Mouse (Mus musculus) neural tube, embryonic 13.5 days (tissue): ENCODE measurements around the gene Osbpl11. TPM values are rescaled to one million over a fixed set of nuclear protein-coding genes. Genes with fewer than 3 reads are reported as not detected.
A peak's percentile ranks its signal among the peaks of the same experiment; 100 is the strongest.
"Not testable (repeated sequence)": the region's sequence is repeated elsewhere in the genome, so short reads cannot be mapped to it uniquely, and the experiment has no call there.

Experiments used
- ATAC-seq: fragments of 200-750 bp; cut with Nextera tagmentation; 2 replicates; pipeline ENCODE4 v1.8.0; 2017; ENCODE audit warnings: low read depth, mild to moderate bottlenecking, moderate TSS enrichment, moderate library complexity
- H3K27ac ChIP-seq: fragments of 300-500 bp; sonication (generic); replicated peaks from 2 replicates; pipeline ENCODE4 v1.5.1; 2015; ENCODE audit warnings: moderate library complexity, mild to moderate bottlenecking, inconsistent platforms
- H3K27me3 ChIP-seq: fragments of 300-500 bp; sonication (generic); 2 replicates; pipeline ENCODE4 v1.6.1; 2015; ENCODE audit warnings: mild to moderate bottlenecking, inconsistent platforms
- H3K36me3 ChIP-seq: fragments of 300-500 bp; sonication (generic); 2 replicates; pipeline ENCODE4 v1.6.1; 2015; ENCODE audit warnings: mild to moderate bottlenecking, inconsistent platforms
- H3K4me1 ChIP-seq: fragments of 300-500 bp; sonication (generic); replicated peaks from 2 replicates; pipeline ENCODE4 v1.6.1; 2015; ENCODE audit warnings: inconsistent platforms
- H3K4me2 ChIP-seq: fragments of 300-500 bp; sonication (generic); 2 replicates; pipeline ENCODE4 v1.6.1; 2015; ENCODE audit warnings: inconsistent platforms, mild to moderate bottlenecking, moderate library complexity
- H3K4me3 ChIP-seq: fragments of 300-500 bp; sonication (generic); 2 replicates; pipeline ENCODE4 v1.5.1; 2015; ENCODE audit warnings: mild to moderate bottlenecking, inconsistent platforms
- H3K9ac ChIP-seq: fragments of 300-500 bp; sonication (generic); 2 replicates; pipeline ENCODE4 v1.6.1; 2015; ENCODE audit warnings: moderate library complexity, mild to moderate bottlenecking, inconsistent platforms
- H3K9me3 ChIP-seq: fragments of 300-500 bp; sonication (generic); 2 replicates; pipeline ENCODE4 v1.6.1; 2016; ENCODE audit warnings: inconsistent platforms
- WGBS: fragments of 180-500 bp; shearing (Covaris S2); methylation state at CpG from one replicate; pipeline ENCODE4 v1.1.7; 2015; 5-methylcytosine and 5-hydroxymethylcytosine counted together
- polyA plus RNA-seq: library from polyadenylated mRNA; unstranded; fragments of >200 nt; fragmentation: Nextera tagmentation; extraction: Ambion mirVana; gene quantifications from 2 replicates; pipeline ENCODE4 v1.2.1, GENCODE M21; 2015

Gene Osbpl11
- polyA plus RNA-seq, 1 experiment from 2014 or later = 18.5 TPM

DNA sequence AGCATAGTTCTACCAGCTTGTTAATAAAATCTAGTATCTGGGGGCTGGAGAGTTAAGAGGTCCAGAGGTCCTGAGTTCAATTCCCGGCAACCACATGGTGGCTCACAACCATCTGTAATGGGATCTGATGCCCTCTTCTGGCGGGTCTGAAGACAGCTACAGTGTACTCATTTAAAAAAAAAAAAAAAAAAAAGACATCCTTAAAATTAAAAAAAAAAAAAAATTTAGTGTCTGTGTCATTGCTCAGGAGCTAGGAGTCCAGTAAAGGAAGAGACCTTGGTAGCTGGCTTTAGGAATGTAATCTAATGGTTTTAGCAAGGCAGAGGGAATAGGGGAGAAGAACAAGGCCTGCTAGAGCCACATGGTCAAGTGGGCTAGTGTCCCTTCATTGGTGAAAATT is 25.9 kb downstream of the Osbpl11 start:
- Histone ChIP-seq H3K9ac (no peak overlapping the region), H3K4me1 (no peaks in the 10 kb centered on the region), H3K9me3 (no peaks in the 10 kb centered on the region), H3K27me3 (no peaks in the 10 kb centered on the region), H3K4me2 (no peak overlapping the region), H3K36me3 (peaks cover 77% of the 10 kb centered on the region), H3K4me3 (no peak overlapping the region), H3K27ac (no peak overlapping the region)
- no peak for ATAC-seq
- WGBS = 93% methylated on average over 2 of the region's 2 CpGs

DNA sequence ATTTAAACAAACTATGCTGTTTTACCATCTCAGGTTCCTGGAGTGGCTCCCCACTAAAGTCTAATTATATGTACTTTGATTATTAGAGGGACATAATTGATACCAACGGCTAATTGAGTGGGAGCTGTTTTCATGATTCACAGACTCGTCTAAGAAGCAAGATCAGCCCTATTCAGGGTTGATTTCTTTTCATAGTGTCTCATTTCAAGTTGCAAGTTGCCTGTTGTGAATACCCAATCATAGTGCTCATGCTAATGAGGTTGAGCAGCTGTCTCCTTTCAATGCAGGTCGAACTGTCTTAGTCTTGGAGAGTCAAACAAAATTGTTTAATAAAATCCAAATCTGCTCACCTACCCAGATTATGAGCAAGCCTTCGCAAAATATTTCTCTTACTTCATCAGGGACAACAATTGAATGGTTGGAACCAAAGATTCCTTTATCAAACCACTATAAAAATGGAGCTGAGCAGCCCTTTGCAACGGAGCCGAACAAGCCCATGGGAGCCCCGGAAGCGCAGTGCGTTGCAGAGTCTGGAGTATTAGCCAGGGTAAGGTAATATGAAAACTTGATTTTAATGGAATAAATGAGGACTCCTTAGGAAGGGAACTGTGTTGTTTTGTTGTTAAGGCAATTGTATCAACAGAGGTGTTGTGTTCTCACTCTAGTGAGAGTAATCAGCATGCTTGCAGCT is 31.6 kb downstream of the Osbpl11 start:
- Histone ChIP-seq H3K4me2 (no peak overlapping the region), H3K4me1 (peaks cover 9% of the 10 kb centered on the region; the same call in 1 of the 2 replicates), H3K9me3 (no peaks in the 10 kb centered on the region), H3K27me3 (no peaks in the 10 kb centered on the region), H3K36me3 (peaks cover 40% of the 10 kb centered on the region), H3K9ac (no peak overlapping the region), H3K27ac (no peak overlapping the region), H3K4me3 (no peak overlapping the region)
- ATAC-seq = no peak
- WGBS = 60% methylated on average over 9 of the region's 9 CpGs

DNA sequence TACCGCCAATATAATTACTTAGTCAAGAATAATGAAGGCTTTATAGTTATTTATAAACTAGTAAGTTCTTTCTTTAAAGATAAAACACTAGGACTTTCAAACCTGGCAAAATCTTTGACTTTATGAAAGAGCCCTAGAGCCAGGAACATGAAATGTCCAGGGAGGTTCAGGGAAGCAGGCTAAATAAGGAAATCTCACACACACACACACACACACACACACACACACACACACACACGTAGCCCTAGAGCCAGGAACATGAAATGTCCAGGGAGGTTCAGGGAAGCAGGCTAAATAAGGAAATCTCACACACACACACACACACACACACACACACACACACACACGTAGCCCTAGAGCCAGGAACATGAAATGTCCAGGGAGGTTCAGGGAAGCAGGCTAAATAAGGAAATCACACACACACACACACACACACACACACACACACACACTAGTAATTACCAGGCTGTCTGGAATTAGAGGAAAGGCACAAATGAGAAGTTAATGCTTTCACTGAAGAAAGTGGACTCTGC is 32.7 kb downstream of the Osbpl11 start:
- H3K36me3 ChIP-seq = peaks cover 31% of the 10 kb centered on the region
- H3K4me1 ChIP-seq, ATAC-seq, H3K4me2 ChIP-seq, H3K9ac ChIP-seq, H3K27ac ChIP-seq, H3K27me3 ChIP-seq, H3K4me3 ChIP-seq, H3K9me3 ChIP-seq: not testable (repeated sequence)
- WGBS = 89% methylated on average over 2 of the region's 3 CpGs

DNA sequence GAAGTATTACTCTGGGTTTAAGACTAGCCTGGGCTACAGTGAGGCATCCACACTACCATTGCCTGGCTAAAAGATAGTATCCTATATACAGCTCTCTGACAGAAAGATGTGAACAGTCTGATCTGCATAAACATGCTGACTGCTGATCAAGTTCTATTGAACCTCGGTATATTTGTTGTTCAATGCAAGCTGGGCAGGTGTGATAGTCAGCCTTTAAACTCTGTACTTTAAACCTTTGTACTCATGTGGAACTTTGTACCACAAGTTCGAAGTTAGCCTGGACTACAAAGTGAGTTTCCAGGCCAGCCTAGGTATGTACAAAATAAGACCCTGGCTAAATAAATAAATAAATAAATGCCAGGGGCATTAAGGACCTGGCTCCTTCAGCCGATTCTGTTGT is 37.6 kb downstream of the Osbpl11 start:
- H3K27me3 ChIP-seq = no peaks in the 10 kb centered on the region
- H3K4me3 ChIP-seq = no peak overlapping the region
- ATAC-seq = no peak
- H3K9me3 ChIP-seq = no peaks in the 10 kb centered on the region
- no peak overlapping the region for H3K9ac ChIP-seq
- peaks cover 37% of the 10 kb centered on the region for H3K36me3 ChIP-seq
- WGBS = 94% methylated on average over 3 of the region's 3 CpGs
- H3K4me2 ChIP-seq = no peak overlapping the region
- no peaks in the 10 kb centered on the region for H3K4me1 ChIP-seq
- H3K27ac ChIP-seq = no peak overlapping the region

DNA sequence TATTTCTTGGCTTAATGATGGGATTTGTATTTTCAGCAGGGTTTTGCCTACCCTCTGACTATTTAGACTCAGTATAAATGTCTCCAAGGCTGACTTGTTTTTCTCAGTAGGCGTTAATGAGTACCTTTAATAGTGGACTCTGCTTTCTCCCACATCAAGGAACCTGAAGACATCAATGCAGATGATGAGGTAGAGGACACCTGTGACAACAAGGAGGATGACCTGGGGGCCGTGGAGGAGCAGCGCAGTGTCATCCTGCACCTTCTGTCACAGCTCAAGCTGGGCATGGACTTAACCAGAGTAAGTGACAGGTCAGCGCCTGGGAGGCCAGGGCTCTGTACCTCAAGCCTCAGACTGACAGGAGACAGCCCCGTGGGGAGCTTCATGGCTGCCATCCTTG is 39.5 kb downstream of the Osbpl11 start:
- Histone ChIP-seq H3K9ac (no peak overlapping the region), H3K4me2 (no peak overlapping the region), H3K27me3 (no peaks in the 10 kb centered on the region), H3K9me3 (no peaks in the 10 kb centered on the region), H3K4me3 (no peak overlapping the region), H3K36me3 (peaks cover 55% of the 10 kb centered on the region), H3K27ac (no peak overlapping the region), H3K4me1 (no peaks in the 10 kb centered on the region)
- WGBS = 95% methylated on average over 5 of the region's 5 CpGs
- ATAC-seq = no peak

DNA sequence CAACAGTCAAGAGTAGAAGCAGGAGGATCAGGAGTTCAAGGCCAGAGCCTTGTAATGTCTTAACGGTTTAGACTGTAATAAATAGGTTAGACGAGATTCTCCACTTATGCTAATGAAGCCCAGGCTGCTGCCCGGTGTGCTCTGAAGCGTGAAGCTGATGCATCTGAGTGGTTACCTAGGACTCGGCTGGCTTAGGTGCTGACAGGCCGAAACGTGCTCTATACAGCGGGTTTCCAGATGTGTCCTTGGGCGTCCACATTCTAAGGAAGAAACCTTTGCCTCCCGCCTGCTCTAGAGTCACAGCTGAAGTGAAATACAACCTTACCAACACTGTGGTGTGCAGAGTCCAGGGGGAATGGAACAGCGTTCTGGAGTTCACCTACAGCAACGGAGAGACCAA is 49.3 kb downstream of the Osbpl11 start:
- no peak overlapping the region for H3K4me3 ChIP-seq
- no peaks in the 10 kb centered on the region for H3K27me3 ChIP-seq
- no peaks in the 10 kb centered on the region; the same call in 1 of the 2 replicates for H3K4me1 ChIP-seq
- WGBS = 75% methylated on average over 12 of the region's 12 CpGs
- no peak overlapping the region for H3K4me2 ChIP-seq
- H3K27ac ChIP-seq = no peak overlapping the region
- H3K9me3 ChIP-seq = no peaks in the 10 kb centered on the region
- ATAC-seq = peak; percentile 27; the same call in 1 of the 2 replicates
- no peak overlapping the region for H3K9ac ChIP-seq
- peaks cover 72% of the 10 kb centered on the region for H3K36me3 ChIP-seq

DNA sequence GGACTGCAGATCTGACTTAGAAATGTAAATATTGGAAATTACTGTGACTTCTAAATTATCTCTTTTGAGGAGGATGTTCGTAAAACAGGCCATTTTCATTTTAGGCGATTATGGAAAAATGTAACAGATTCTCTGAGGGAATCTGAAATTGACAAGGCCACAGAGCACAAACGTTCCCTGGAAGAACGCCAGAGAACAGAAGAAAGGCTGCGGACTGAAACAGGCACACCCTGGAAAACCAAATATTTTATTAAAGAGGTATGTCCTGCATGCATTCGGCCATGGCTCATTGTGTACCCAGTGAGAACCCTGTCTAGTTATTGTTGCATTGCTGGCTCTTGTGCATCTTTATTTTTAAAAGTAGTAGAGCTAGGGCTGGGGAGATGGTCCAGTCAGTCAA is 51.3 kb downstream of the Osbpl11 start:
- no peak overlapping the region for H3K4me3 ChIP-seq

DNA sequence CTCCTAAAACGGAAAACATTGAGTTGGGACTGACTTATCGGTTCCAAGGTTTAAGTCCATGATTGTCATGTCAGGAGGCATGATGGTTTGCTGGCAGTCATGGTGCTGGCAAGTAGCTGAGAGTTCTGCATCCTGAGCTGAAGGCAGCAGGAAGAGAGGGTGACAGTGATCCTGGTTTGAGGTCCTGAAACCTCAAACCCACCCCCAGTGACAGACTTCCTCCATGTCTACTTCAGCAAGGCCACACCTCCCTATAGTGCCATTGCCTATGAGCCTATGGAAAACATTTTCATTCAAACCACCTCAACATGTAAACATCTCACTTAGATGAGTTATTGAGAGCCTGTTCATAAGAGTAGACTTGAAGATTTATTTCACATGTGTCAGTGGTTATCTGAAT is 54.4 kb downstream of the Osbpl11 start:
- Histone ChIP-seq H3K4me3 (no peak overlapping the region), H3K27ac (no peak overlapping the region), H3K4me2 (no peak overlapping the region), H3K9me3 (no peaks in the 10 kb centered on the region), H3K9ac (no peak overlapping the region), H3K4me1 (no peaks in the 10 kb centered on the region), H3K27me3 (no peaks in the 10 kb centered on the region), H3K36me3 (peaks cover 87% of the 10 kb centered on the region)
- no peak for ATAC-seq
- WGBS = 92% methylated on average over 2 of the region's 2 CpGs

More for the DNA sequence above, 51.3 kb downstream of the Osbpl11 start:
- Histone ChIP-seq H3K9ac (no peak overlapping the region), H3K27me3 (no peaks in the 10 kb centered on the region), H3K36me3 (peaks cover 74% of the 10 kb centered on the region), H3K9me3 (no peaks in the 10 kb centered on the region), H3K4me1 (no peaks in the 10 kb centered on the region; the same call in 1 of the 2 replicates), H3K27ac (no peak overlapping the region), H3K4me2 (no peak overlapping the region)
- WGBS = 84% methylated on average over 6 of the region's 6 CpGs
- ATAC-seq = no peak

DNA sequence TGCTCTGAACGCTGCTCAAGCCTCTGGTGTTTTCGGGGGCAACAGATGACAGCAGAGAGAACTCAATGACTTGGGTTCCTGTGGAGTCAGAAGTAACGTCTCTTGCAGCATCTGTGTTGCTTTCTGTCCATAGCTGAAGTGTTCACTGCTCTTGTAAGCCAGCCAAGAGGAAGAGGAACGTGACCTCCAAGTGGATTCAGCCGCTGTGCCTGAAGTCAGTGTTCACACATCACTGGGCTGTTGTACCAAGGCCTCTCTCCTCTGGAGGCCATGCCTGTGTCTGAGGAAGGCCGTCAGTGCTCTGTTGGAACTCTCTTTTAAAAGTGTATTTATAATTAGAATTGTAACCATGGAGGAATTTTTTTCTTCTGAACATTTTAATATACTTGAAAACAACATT is 57.2 kb downstream of the Osbpl11 start:
- Histone ChIP-seq H3K9me3 (no peaks in the 10 kb centered on the region), H3K4me3 (no peak overlapping the region), H3K4me2 (no peak overlapping the region), H3K27ac (no peak overlapping the region), H3K36me3 (peaks cover 69% of the 10 kb centered on the region), H3K9ac (no peak overlapping the region), H3K27me3 (no peaks in the 10 kb centered on the region), H3K4me1 (no peaks in the 10 kb centered on the region)
- 89% methylated on average over 6 of the region's 6 CpGs for WGBS
- no peak for ATAC-seq

DNA sequence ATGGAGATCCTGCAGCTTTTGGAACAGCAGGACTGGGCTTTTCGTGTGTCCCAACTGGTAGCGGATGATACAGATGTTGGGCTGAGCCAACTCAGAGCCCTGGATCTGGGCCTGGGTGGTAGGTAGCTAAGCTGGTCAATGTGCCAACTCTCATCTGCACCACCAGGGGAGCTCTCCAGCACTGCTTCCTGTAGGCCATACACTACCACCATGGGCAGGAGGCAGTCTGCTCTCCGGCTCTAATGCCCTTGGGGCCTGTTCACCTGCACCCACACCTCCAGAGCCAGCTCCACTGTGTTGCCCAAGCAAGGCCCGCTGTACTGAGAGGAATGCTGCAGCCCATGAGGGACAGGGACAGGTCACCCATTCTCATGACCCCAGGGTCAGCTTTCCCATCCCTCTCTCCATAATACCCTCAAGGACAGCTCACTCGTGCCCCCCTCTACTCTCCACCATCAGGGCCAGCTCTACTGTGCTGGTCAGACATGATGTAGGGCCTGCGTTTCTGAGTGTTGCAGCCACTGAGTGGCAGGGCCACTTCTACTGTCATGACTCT is 59.3 kb downstream of the Osbpl11 start:
- 89% methylated on average over 6 of the region's 6 CpGs for WGBS
- Histone ChIP-seq H3K9ac (no peak overlapping the region), H3K4me2 (no peak overlapping the region), H3K36me3 (peaks cover 50% of the 10 kb centered on the region), H3K4me1 (no peaks in the 10 kb centered on the region), H3K4me3 (no peak overlapping the region), H3K9me3 (no peaks in the 10 kb centered on the region), H3K27ac (no peak overlapping the region), H3K27me3 (no peaks in the 10 kb centered on the region)
- ATAC-seq = no peak

DNA sequence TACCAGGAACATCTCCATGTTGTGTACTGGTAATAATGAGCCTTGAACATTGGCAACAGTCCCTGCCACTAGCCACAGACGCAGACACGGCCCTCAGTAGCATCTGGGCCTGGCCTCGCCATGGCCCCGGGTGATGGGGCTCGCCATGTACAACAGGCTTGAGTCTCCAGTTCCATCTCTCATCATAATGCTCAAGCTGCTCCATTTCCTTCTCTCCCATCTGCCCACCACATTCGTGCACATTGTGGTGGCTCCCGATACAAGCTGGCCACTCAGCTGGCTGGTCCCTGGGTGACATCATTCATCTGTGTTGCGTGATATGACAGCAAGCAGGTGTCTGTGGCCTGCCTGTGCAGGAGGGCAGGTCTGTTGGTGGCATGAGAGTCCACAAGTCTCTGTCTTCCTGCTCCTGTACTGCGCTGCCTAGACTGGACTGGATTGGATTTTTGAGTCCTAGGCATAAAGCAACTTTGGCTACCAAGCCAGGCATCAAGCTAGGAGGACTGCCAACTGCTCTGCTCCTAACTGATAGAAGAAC is 60.1 kb downstream of the Osbpl11 start:
- Histone ChIP-seq H3K4me3 (no peak overlapping the region), H3K9me3 (no peaks in the 10 kb centered on the region), H3K27ac (no peak overlapping the region), H3K4me1 (no peaks in the 10 kb centered on the region), H3K4me2 (no peak overlapping the region), H3K27me3 (no peaks in the 10 kb centered on the region), H3K9ac (no peak overlapping the region), H3K36me3 (peaks cover 42% of the 10 kb centered on the region)
- WGBS = 90% methylated on average over 9 of the region's 9 CpGs
- no peak for ATAC-seq

DNA sequence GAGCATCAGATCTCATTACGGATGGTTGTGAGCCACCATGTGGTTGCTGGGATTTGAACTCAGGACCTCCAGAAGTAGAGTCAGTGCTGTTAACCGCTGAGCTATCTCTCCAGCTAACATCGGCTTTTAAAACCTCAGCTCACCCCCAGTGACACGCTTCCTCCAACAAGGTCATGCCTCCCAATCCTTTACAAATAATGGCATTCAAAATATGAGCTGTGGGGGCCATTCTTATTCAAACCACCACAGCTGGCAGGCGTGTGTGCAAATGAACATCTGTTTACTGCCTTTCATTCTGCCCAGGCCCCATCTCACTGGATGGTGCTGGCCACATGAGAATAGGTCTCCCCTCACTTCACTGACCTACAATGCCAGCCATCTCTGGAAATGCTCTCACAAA is 61.7 kb downstream of the Osbpl11 start:
- Histone ChIP-seq H3K27ac (no peak overlapping the region), H3K4me2 (no peak overlapping the region), H3K4me3 (no peak overlapping the region), H3K9me3 (no peaks in the 10 kb centered on the region), H3K4me1 (peaks cover 8% of the 10 kb centered on the region), H3K27me3 (no peaks in the 10 kb centered on the region), H3K9ac (no peak overlapping the region), H3K36me3 (peaks cover 29% of the 10 kb centered on the region)
- no peak for ATAC-seq
- WGBS = 86% methylated on average over 5 of the region's 5 CpGs
